Mouse (Mus musculus) forebrain, postnatal 0 days (tissue): ENCODE results near the gene Fyco1. TPM values are rescaled to one million over a fixed set of nuclear protein-coding genes. Genes with fewer than 3 reads are reported as not detected.
A peak's percentile ranks its signal among the peaks of the same experiment; 100 is the strongest.
"Not testable (repeated sequence)": the region's sequence is repeated elsewhere in the genome, so short reads cannot be mapped to it uniquely, and the experiment has no call there.

Experiments used
- ATAC-seq: fragments of 200-750 bp; cut with Nextera tagmentation; 2 replicates; pipeline ENCODE4 v1.8.0; 2017; ENCODE audit warnings: mild to moderate bottlenecking, moderate library complexity
- DNase-seq: peaks from one replicate; pipeline ENCODE4 v3.0.0-alpha.2; 2015
- H3K27ac ChIP-seq: fragments of 300-500 bp; sonication (generic); 2 replicates; pipeline ENCODE4 v1.5.1; 2014; ENCODE audit warnings: low read depth, mild to moderate bottlenecking, antibody characterized with exemption, low read length, moderate library complexity, mixed read lengths
- H3K27me3 ChIP-seq: fragments of 300-500 bp; sonication (generic); 2 replicates; pipeline ENCODE4 v1.6.1; 2014; ENCODE audit warnings: mild to moderate bottlenecking, low read length, mixed read lengths; ENCODE audit not compliant: insufficient read depth
- H3K36me3 ChIP-seq: fragments of 300-500 bp; sonication (generic); 2 replicates; pipeline ENCODE4 v1.6.1; 2014; ENCODE audit warnings: mild to moderate bottlenecking, moderate library complexity; ENCODE audit not compliant: insufficient read depth
- H3K4me1 ChIP-seq: fragments of 300-500 bp; sonication (generic); 2 replicates; pipeline ENCODE4 v1.6.1; 2014; ENCODE audit warnings: antibody characterized with exemption; ENCODE audit not compliant: insufficient read depth
- H3K4me2 ChIP-seq: fragments of 300-500 bp; sonication (generic); 2 replicates; pipeline ENCODE4 v1.6.1; 2014; ENCODE audit warnings: low read depth, mild to moderate bottlenecking, moderate library complexity
- H3K4me3 ChIP-seq: fragments of 300-500 bp; sonication (generic); 2 replicates; pipeline ENCODE4 v1.5.1; 2014; ENCODE audit warnings: low read depth, low read length, mixed read lengths
- H3K9ac ChIP-seq: fragments of 300-500 bp; sonication (generic); 2 replicates; pipeline ENCODE4 v1.6.1; 2014; ENCODE audit warnings: mild to moderate bottlenecking
- H3K9me3 ChIP-seq: fragments of 300-500 bp; sonication (generic); 2 replicates; pipeline ENCODE4 v1.6.1; 2016; ENCODE audit warnings: low read length
- CTCF ChIP-seq: sonication (generic); IDR thresholded peaks from 2 replicates; pipeline ENCODE4 v1.5.1; 2016; ENCODE audit warnings: antibody characterized with exemption, control low read depth, low read depth
- WGBS: fragments of 180-500 bp; shearing (Covaris S2); extraction: QIAGEN DNeasy Blood & Tissue Kit; methylation state at CpG from one replicate; pipeline ENCODE4 v1.1.7; 2014; 5-methylcytosine and 5-hydroxymethylcytosine counted together
- polyA plus RNA-seq: library from polyadenylated mRNA; unstranded; fragments of >200 nt; fragmentation: Nextera tagmentation; extraction: Ambion mirVana; gene quantifications from 2 replicates; pipeline ENCODE4 v1.2.1, GENCODE M21; 2015
- total RNA-seq: library from RNA; depleted of rRNA; stranded (reverse); fragments of >200 nt; gene quantifications from 2 replicates; pipeline ENCODE4 v1.2.3, GENCODE M21; 2014

The Fyco1 gene
- total and polyA plus RNA-seq, 2 experiments from 2014 or later: 7.6 to 17.8 TPM

DNA sequence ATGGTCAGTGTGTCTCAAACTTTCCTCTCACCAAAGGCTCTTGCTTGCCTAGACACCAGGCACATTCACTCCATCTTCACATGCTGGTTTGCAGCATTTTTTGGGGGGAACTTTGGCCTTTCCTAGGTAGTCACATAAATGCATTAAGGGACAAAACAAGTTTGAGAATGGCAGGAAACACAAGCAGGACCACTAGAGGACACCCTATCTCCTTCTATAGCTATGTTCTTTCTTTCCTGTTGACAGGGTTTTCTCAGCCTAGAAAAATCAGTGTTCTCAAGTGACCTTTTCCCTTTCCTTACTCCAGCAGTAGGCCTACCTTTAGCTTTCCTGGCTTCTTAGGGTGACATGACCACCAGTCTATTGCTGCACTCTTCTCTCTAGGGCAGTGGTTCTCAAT lies 48.8 kb downstream of the Fyco1 start:
- ATAC-seq: no peak
- TF ChIP-seq CTCF: no peak
- Histone ChIP-seq H3K9me3 (no peaks in the 10 kb centered on the region), H3K36me3 (peaks cover 21% of the 10 kb centered on the region), H3K4me2 (no peak overlapping the region), H3K27ac (no peak overlapping the region), H3K27me3 (no peaks in the 10 kb centered on the region), H3K4me3 (no peak overlapping the region), H3K4me1 (no peaks in the 10 kb centered on the region), H3K9ac (no peak overlapping the region)
- no peak for DNase-seq

- H3K9me3 ChIP-seq: no peaks in the 10 kb centered on the region
- no peak overlapping the region for H3K4me2 ChIP-seq
- no peak for TF ChIP-seq CTCF
- no peak overlapping the region for H3K27ac ChIP-seq
- H3K4me3 ChIP-seq: no peak overlapping the region
- H3K9ac ChIP-seq: no peak overlapping the region
- ATAC-seq: no peak
- no peaks in the 10 kb centered on the region for H3K4me1 ChIP-seq
- WGBS: 98% methylated on average over 2 of the region's 2 CpGs
- no peaks in the 10 kb centered on the region for H3K27me3 ChIP-seq
- peaks cover 26% of the 10 kb centered on the region for H3K36me3 ChIP-seq
- no peak for DNase-seq
These were observed 49.3 kb downstream of the Fyco1 start for GRCm38 (mm10) chr9:123802421-123802820.

- no peak for TF ChIP-seq CTCF
- H3K9me3 ChIP-seq: no peaks in the 10 kb centered on the region
- ATAC-seq: no peak
- WGBS: 100% methylated on average over 1 of the region's 1 CpGs
- H3K27ac ChIP-seq: no peak overlapping the region
- no peak for DNase-seq
- peaks cover 35% of the 10 kb centered on the region for H3K36me3 ChIP-seq
- no peak overlapping the region for H3K4me3 ChIP-seq
- no peak overlapping the region for H3K4me2 ChIP-seq
- H3K9ac ChIP-seq: no peak overlapping the region
- H3K27me3 ChIP-seq: no peaks in the 10 kb centered on the region
- H3K4me1 ChIP-seq: no peaks in the 10 kb centered on the region
These were observed 50.2 kb downstream of the Fyco1 start for GRCm38 (mm10) chr9:123801527-123801926.

GRCm38 (mm10) chr9:123796174-123796573 lies 55.5 kb downstream of the Fyco1 start:
- DNase-seq: peak; percentile 61
- H3K27ac ChIP-seq: no peak overlapping the region
- TF ChIP-seq CTCF: peak; percentile 77
- peak; percentile 59 for ATAC-seq
- no peak overlapping the region for H3K4me2 ChIP-seq
- H3K27me3 ChIP-seq: no peaks in the 10 kb centered on the region
- WGBS: 73% methylated on average over 3 of the region's 3 CpGs
- H3K9me3 ChIP-seq: no peaks in the 10 kb centered on the region
- H3K9ac ChIP-seq: no peak overlapping the region
- H3K4me3 ChIP-seq: no peak overlapping the region
- peaks cover 64% of the 10 kb centered on the region for H3K36me3 ChIP-seq
- H3K4me1 ChIP-seq: no peaks in the 10 kb centered on the region

DNA sequence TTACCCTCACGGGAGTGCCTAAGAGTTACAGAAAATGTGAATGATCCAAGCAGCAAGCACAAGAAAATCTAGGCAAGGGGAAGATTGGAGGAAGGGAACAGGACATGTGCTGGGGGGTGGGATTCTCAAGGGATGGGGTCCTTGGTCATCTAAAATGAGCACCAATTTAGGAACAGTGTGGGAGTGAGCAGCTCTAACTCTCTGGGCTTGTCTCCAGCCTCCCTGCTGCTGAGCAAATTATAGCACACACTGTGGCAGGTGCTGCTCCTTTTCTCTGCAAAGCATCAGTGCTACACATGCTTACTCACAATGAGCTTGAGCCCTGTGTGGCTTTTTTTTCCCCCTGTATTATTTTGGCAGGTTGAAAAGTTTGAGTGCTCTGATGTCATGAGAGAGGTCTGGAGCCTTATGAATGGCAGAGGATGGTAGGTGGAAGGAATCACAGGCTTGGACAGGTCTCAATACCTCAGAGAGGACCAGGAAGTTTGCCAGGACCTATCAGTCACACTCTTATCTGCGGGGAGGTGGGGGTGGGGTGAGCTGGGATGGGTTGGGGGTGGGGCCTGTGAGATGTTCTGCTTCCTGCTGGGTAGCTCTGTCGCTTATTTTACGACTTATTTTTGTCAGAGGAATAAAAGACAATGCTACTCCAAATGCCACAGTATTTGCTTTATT lies 62.7 kb downstream of the Fyco1 start:
- no peaks in the 10 kb centered on the region for H3K9me3 ChIP-seq
- no peaks in the 10 kb centered on the region for H3K27me3 ChIP-seq
- no peak overlapping the region for H3K4me3 ChIP-seq
- no peak for TF ChIP-seq CTCF
- no peak for ATAC-seq
- H3K4me2 ChIP-seq: no peak overlapping the region
- H3K9ac ChIP-seq: no peak overlapping the region
- peak; percentile 1 for DNase-seq
- WGBS: 73% methylated on average over 4 of the region's 4 CpGs
- H3K4me1 ChIP-seq: no peaks in the 10 kb centered on the region
- no peak overlapping the region for H3K27ac ChIP-seq
- H3K36me3 ChIP-seq: peaks cover 35% of the 10 kb centered on the region

- not testable (repeated sequence) for ATAC-seq, H3K4me2 ChIP-seq, H3K4me3 ChIP-seq, H3K36me3 ChIP-seq, H3K9ac ChIP-seq, H3K27ac ChIP-seq, DNase-seq, H3K9me3 ChIP-seq, H3K4me1 ChIP-seq, H3K27me3 ChIP-seq
- TF ChIP-seq CTCF: 0 out of 2 replicates have a peak, but pooled peaks have one; percentile 4
- 37% methylated on average over 2 of the region's 2 CpGs for WGBS
These were observed 78.4 kb downstream of the Fyco1 start for GRCm38 (mm10) chr9:123773299-123773698.

- no peak overlapping the region for H3K27ac ChIP-seq
- ATAC-seq (no peak), DNase-seq (no peak)
- no peaks in the 10 kb centered on the region for H3K27me3 ChIP-seq
- no peak for TF ChIP-seq CTCF
- no peak overlapping the region for H3K9ac ChIP-seq
- no peaks in the 10 kb centered on the region for H3K9me3 ChIP-seq
- WGBS: 67% methylated on average over 6 of the region's 6 CpGs
- H3K4me3 ChIP-seq: no peak overlapping the region
- H3K4me1 ChIP-seq: no peaks in the 10 kb centered on the region
- H3K36me3 ChIP-seq: no peaks in the 10 kb centered on the region
- no peak overlapping the region for H3K4me2 ChIP-seq
These were observed 82.2 kb downstream of the Fyco1 start for GRCm38 (mm10) chr9:123769532-123769931.
